Mouse (Mus musculus) stomach, postnatal 0 days (tissue): ENCODE results near the gene Pex19.

Source experiments
- CTCF ChIP-seq: IDR thresholded peaks from 2 replicates; pipeline ENCODE4 v1.5.1; 2016; ENCODE audit warnings: antibody characterized with exemption, low read depth, mild to moderate bottlenecking, moderate library complexity
- EP300 ChIP-seq: optimal IDR thresholded peaks from 2 replicates; pipeline ENCODE3; 2016; ENCODE audit warnings: antibody characterized with exemption

- TF ChIP-seq CTCF (no peak), EP300 (no peak)
Measured at GRCm38 (mm10) chr1:172155518-172155917, 29.0 kb downstream of the Pex19 start.
